Comparison of ENCODE assay signal across 11 mouse cellular contexts in genomic region chr15:22151894-22152494, GRCm38 (mm10).
"Had no signal": no experiment of that assay in that cellular context is flagged by ENCODE, and none has a peak within 500 bp of the region (broad histone marks: within the 10 kb centered on the region; RNA-seq: fewer than 3 reads in every experiment).

No protein-coding gene starts in this region.

- H3K27ac ChIP-seq: kidney, postnatal 0 days; limb, embryonic 13.5 days; liver, embryonic 14.5 days; stomach, postnatal 0 days had no signal

- H3K27me3 ChIP-seq: limb, embryonic 13.5 days had no signal

- H3K9me3 ChIP-seq: limb, embryonic 13.5 days had no signal

- DNase-seq: kidney, adult 8-10 months; kidney, postnatal 36 days; layer of hippocampus, adult 9-11 months; left cerebral cortex, postnatal 4 days; lung, adult 18-20 months; right cerebral cortex, adult 18-20 months; thymus, postnatal 4 days had no signal

- H3K4me1 ChIP-seq: limb, embryonic 13.5 days had no signal

- H3K9ac ChIP-seq: limb, embryonic 13.5 days; liver, embryonic 14.5 days had no signal

- H3K4me2 ChIP-seq: limb, embryonic 13.5 days had no signal

- H3K4me3 ChIP-seq: limb, embryonic 13.5 days had no signal

- H3K36me3 ChIP-seq: limb, embryonic 13.5 days had no signal
